Mouse (Mus musculus) C2C12 (cell line): ENCODE data around the gene Gm16867.
"Not testable (repeated sequence)": the region's sequence is repeated elsewhere in the genome, so short reads cannot be mapped to it uniquely, and the experiment has no call there.

Experiments
- CEBPB ChIP-seq: IDR thresholded peaks from one replicate; pipeline ENCODE4 v1.6.1; 2011; ENCODE audit warnings: low read depth, mild to moderate bottlenecking, control low read depth, moderate library complexity
- CTCF ChIP-seq: IDR thresholded peaks from one replicate; pipeline ENCODE4 v1.5.1; 2011; ENCODE audit not compliant: control insufficient read depth, insufficient read depth, insufficient read length
- FOSL1 ChIP-seq: IDR thresholded peaks from one replicate; pipeline ENCODE4 v1.8.0; 2011; ENCODE audit warnings: mild to moderate bottlenecking, low read length; ENCODE audit not compliant: poor library complexity, insufficient read depth, severe bottlenecking
- MAX ChIP-seq: IDR thresholded peaks from one replicate; pipeline ENCODE4 v1.6.1; 2011; ENCODE audit warnings: mild to moderate bottlenecking, control low read depth
- MYOD1 ChIP-seq: IDR thresholded peaks from one replicate; pipeline ENCODE4 v1.6.1; 2011; ENCODE audit warnings: low read depth; ENCODE audit not compliant: control insufficient read depth, insufficient read length
- MYOG ChIP-seq: IDR thresholded peaks from one replicate; pipeline ENCODE4 v1.6.1; 2011; ENCODE audit not compliant: control insufficient read depth, insufficient read length; ENCODE audit errors: extremely low read depth
- USF1 ChIP-seq: IDR thresholded peaks from one replicate; pipeline ENCODE4 v1.6.1; 2011; ENCODE audit warnings: low read depth, mild to moderate bottlenecking, control low read depth, moderate library complexity

GRCm38 (mm10) chr14:69454640-69455039 is 48.5 kb downstream of the Gm16867 start:
- not testable (repeated sequence) for TF ChIP-seq CTCF, CEBPB, MAX, FOSL1, USF1, MYOD1, MYOG
